In the genomic region with DNA sequence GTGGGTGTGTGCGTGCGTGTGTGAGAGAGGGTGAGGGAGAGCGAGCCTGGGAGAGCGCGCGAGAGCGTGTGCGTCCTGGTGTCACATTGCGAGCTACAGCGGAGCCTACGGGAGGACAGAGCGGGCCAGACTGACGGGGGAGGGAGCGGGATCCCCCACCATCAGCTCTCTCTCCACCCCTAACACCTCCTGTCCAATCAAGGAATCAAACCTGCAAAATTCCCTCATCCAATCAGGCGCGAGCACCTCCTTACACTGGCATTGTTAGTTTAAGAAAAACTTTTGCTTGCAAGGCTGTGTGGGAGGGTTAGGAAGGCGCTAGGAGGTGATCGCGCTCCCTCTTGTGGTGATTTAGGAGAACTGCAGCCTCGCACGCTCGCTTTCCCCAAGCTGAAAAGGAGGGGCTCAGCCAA, we compare ENCODE assay signal across 8 mouse cellular contexts. TPM values are rescaled to one million over a fixed set of nuclear protein-coding genes. Genes with fewer than 3 reads are reported as not detected.
DNase-seq lines count a peak whose midpoint lies in the region; ATAC-seq lines count a peak whose summit lies in the region.

Gene Ephb1, minus strand, starts transcription at position 133 of the 413 bp plus-strand sequence.

- no peaks in the 10 kb centered on the region for H3K36me3 ChIP-seq in hindbrain, embryonic 14.5 days (replicated peaks; ENCODE audit: control insufficient read depth, insufficient read depth)

- H3K9ac ChIP-seq in hindbrain, embryonic 14.5 days, result peak within 1 kb of the TSS; percentile 81

- H3K4me3 ChIP-seq in hindbrain, embryonic 14.5 days (replicated peaks; ENCODE audit: low read length), result peak within 1 kb of the TSS; percentile 76

- no peaks in the 10 kb centered on the region for H3K9me3 ChIP-seq in hindbrain, embryonic 14.5 days (ENCODE audit: control insufficient read depth, low read length)

- DNase-seq in R1 (ENCODE audit: low read depth, low spot score), result peak; percentile 96
- peak; percentile 88 to 90 for DNase-seq in cerebellum, postnatal 36 days
- DNase-seq in frontal cortex, postnatal 36 days (ENCODE audit: low spot score in 2 of 2), result peak; percentile 89 to 94
- peak; percentile 93 for DNase-seq in hindbrain, embryonic 14.5 days (ENCODE audit: low spot score)
- DNase-seq in layer of hippocampus, postnatal 36 days, result peak; percentile 86 to 87
- DNase-seq in lung, postnatal 25 days (ENCODE audit: low spot score), result peak; percentile 70
- DNase-seq in retina, postnatal 7 days (ENCODE audit: low read depth, low spot score), result peak; percentile 79
- DNase-seq in urinary bladder, postnatal 36 days (ENCODE audit: low spot score in 2 of 2), result peak; percentile 63 to 74

- H3K4me2 ChIP-seq in hindbrain, embryonic 14.5 days (replicated peaks), result peak within 1 kb of the TSS; percentile 80

- WGBS in hindbrain, embryonic 14.5 days, result 0% methylated on average over 21 of the region's 22 CpGs

- peak within 1 kb of the TSS; percentile 78 for H3K27ac ChIP-seq in hindbrain, embryonic 14.5 days

- peaks cover 14% of the 10 kb centered on the region; the same call in 1 of the 2 replicates for H3K4me1 ChIP-seq in hindbrain, embryonic 14.5 days (replicated peaks; ENCODE audit: control insufficient read depth, insufficient read depth, low read length)

- peaks cover 9% of the 10 kb centered on the region; the same call in 1 of the 2 replicates for H3K27me3 ChIP-seq in hindbrain, embryonic 14.5 days (ENCODE audit: control insufficient read depth, insufficient read depth, low read length)

- peak; percentile 97 for ATAC-seq in hindbrain, embryonic 14.5 days (ENCODE audit: low FRiP score)

RNA-seq across cellular contexts. Expression of gene Ephb1, which starts in this region (rescaled TPM):
- polyA plus RNA-seq in hindbrain, embryonic 14.5 days (2014; fragmentation: Nextera tagmentation; extraction: Ambion mirVana), result 52.2 TPM in 2 replicates
- total RNA-seq in layer of hippocampus, postnatal 36 days (2021), result 10 to 100 TPM; 25.8 to 26.6 TPM

Comparison
In these comparisons a context has a peak if more than half of its experiments do, and no peak if none do; other contexts are left out.
1. Peak in every context shown above with its lines: DNase-seq, ATAC-seq, H3K4me3 ChIP-seq and H3K27ac ChIP-seq.